Mouse (Mus musculus) testis, adult 2 months (tissue): ENCODE data around the gene Gemin7. TPM values are rescaled to one million over a fixed set of nuclear protein-coding genes. Genes with fewer than 3 reads are reported as not detected.

ENCODE experiments used
- H3K27ac ChIP-seq: fragments of 200-500 bp; 2 replicates; pipeline ENCODE4 v1.5.1; 2012; ENCODE audit warnings: low read depth, low read length; ENCODE audit not compliant: control insufficient read depth, insufficient read depth
- H3K27me3 ChIP-seq: fragments of 200-500 bp; 2 replicates; pipeline ENCODE4 v1.6.1; 2012; ENCODE audit warnings: mild to moderate bottlenecking, low read length, moderate library complexity; ENCODE audit not compliant: control insufficient read depth, insufficient read depth
- H3K36me3 ChIP-seq: fragments of 200-500 bp; 2 replicates; pipeline ENCODE4 v1.6.1; 2012; ENCODE audit warnings: mild to moderate bottlenecking, low read length; ENCODE audit not compliant: control insufficient read depth, insufficient read depth
- H3K4me1 ChIP-seq: fragments of 200-500 bp; 2 replicates; pipeline ENCODE4 v1.6.1; 2012; ENCODE audit warnings: low read length; ENCODE audit not compliant: control insufficient read depth, insufficient read depth
- H3K4me3 ChIP-seq: fragments of 200-500 bp; 2 replicates; pipeline ENCODE4 v1.5.1; 2012; ENCODE audit warnings: low read depth, mild to moderate bottlenecking, low read length, moderate library complexity, mixed read lengths; ENCODE audit not compliant: control insufficient read depth
- CTCF ChIP-seq: fragments of 200-500 bp; IDR thresholded peaks from 2 replicates; pipeline ENCODE4 v1.5.1; 2012; ENCODE audit warnings: low read depth, mild to moderate bottlenecking, inconsistent platforms, low read length, moderate library complexity; ENCODE audit not compliant: control insufficient read depth, insufficient read depth, insufficient replicate concordance
- POLR2A ChIP-seq: fragments of 200-500 bp; IDR thresholded peaks from 2 replicates; pipeline ENCODE4 v1.6.1; 2012; ENCODE audit warnings: low read depth, mild to moderate bottlenecking, inconsistent platforms, low read length, moderate library complexity; ENCODE audit not compliant: control insufficient read depth
- polyA plus RNA-seq: library from polyadenylated mRNA; depleted of rRNA; stranded (reverse); fragments of >200 nt; gene quantifications from 2 replicates; pipeline ENCODE4 v1.2.3, GENCODE M21; 2012

Gene Gemin7
- polyA plus RNA-seq, 1 experiment = 64.1 TPM

GRCm38 (mm10) chr7:19562643-19563410, 14.6 kb downstream of the Gemin7 start, which contains the start of gene Ppp1r37:
Gene Ppp1r37, minus strand, starts transcription at chr7:19563076.
- peak within 1 kb of the TSS; percentile 97 for H3K4me3 ChIP-seq
- no peaks in the 10 kb centered on the region for H3K27me3 ChIP-seq
- TF ChIP-seq POLR2A (no peak), CTCF (no peak)
- peaks cover 18% of the 10 kb centered on the region for H3K4me1 ChIP-seq
- H3K36me3 ChIP-seq = no peaks in the 10 kb centered on the region
- H3K27ac ChIP-seq = peak within 1 kb of the TSS; percentile 93

- peak overlapping the region; percentile 97 for H3K4me3 ChIP-seq
- no peaks in the 10 kb centered on the region for H3K36me3 ChIP-seq
- H3K27ac ChIP-seq = peak overlapping the region; percentile 93
- H3K4me1 ChIP-seq = peaks cover 18% of the 10 kb centered on the region
- TF ChIP-seq CTCF (no peak), POLR2A (no peak; the same call in 1 of the 2 replicates)
- H3K27me3 ChIP-seq = no peaks in the 10 kb centered on the region
Observed at GRCm38 (mm10) chr7:19561765-19562642, 15.4 kb downstream of the Gemin7 start.

- peak overlapping the region; percentile 93 for H3K27ac ChIP-seq
- H3K4me3 ChIP-seq = peak overlapping the region; percentile 97
- H3K4me1 ChIP-seq = peaks cover 18% of the 10 kb centered on the region
- TF ChIP-seq CTCF = no peak
- TF ChIP-seq POLR2A = no peak
- H3K36me3 ChIP-seq = no peaks in the 10 kb centered on the region
- H3K27me3 ChIP-seq = no peaks in the 10 kb centered on the region
Observed at GRCm38 (mm10) chr7:19561431-19561764, 16.0 kb downstream of the Gemin7 start.

- Histone ChIP-seq H3K36me3 (no peaks in the 10 kb centered on the region), H3K27ac (no peak overlapping the region), H3K4me1 (peaks cover 18% of the 10 kb centered on the region), H3K4me3 (peak overlapping the region; percentile 97), H3K27me3 (no peaks in the 10 kb centered on the region)
- no peak for TF ChIP-seq CTCF
Observed at GRCm38 (mm10) chr7:19560491-19561260, 16.7 kb downstream of the Gemin7 start.

GRCm38 (mm10) chr7:19558965-19559364, 18.4 kb downstream of the Gemin7 start:
- H3K36me3 ChIP-seq = no peaks in the 10 kb centered on the region
- H3K4me1 ChIP-seq = peaks cover 18% of the 10 kb centered on the region

GRCm38 (mm10) chr7:19557982-19558900, 19.2 kb downstream of the Gemin7 start:
- H3K4me1 ChIP-seq = peaks cover 18% of the 10 kb centered on the region
- H3K36me3 ChIP-seq = no peaks in the 10 kb centered on the region
- H3K27ac ChIP-seq = no peak overlapping the region
- H3K27me3 ChIP-seq = no peaks in the 10 kb centered on the region
- no peak overlapping the region for H3K4me3 ChIP-seq
- no peak for TF ChIP-seq POLR2A
- TF ChIP-seq CTCF = no peak

More at GRCm38 (mm10) chr7:19558965-19559364, 18.4 kb downstream of the Gemin7 start:
- Histone ChIP-seq H3K27me3 (no peaks in the 10 kb centered on the region), H3K27ac (no peak overlapping the region), H3K4me3 (no peak overlapping the region)
- no peak for TF ChIP-seq POLR2A
- TF ChIP-seq CTCF = 0 out of 2 replicates have a peak, but pooled peaks have one; percentile 1
